Mouse (Mus musculus) gastrocnemius, postnatal 25 days (tissue): Measurements from ENCODE around the gene Pigf. TPM values are rescaled to one million over a fixed set of nuclear protein-coding genes. Genes with fewer than 3 reads are reported as not detected.

Experiments used
- DNase-seq: peaks from one replicate; pipeline ENCODE4 v3.0.0; 2022
- total RNA-seq, 2 experiments: library from RNA; stranded (reverse); gene quantifications; 1 replicate in 1 of 2; 2 replicates in 1 of 2; pipeline ENCODE4 v1.2.3; 2021

The Pigf gene
- total RNA-seq, 2 experiments from 2014 or later: 1.6 to 1.8 TPM

- no peak for DNase-seq
Observed at GRCm38 (mm10) chr17:87036141-87037073, 11.2 kb upstream of the Pigf start.

GRCm38 (mm10) chr17:87024491-87025242 lies 539 bp downstream of the Pigf start:
- DNase-seq: no peak

GRCm38 (mm10) chr17:87019692-87020091 lies 5.5 kb downstream of the Pigf start:
- DNase-seq: no peak

GRCm38 (mm10) chr17:87011301-87012019 lies 13.7 kb downstream of the Pigf start:
- no peak for DNase-seq

GRCm38 (mm10) chr17:87008950-87009349 lies 16.3 kb downstream of the Pigf start:
- DNase-seq: no peak

GRCm38 (mm10) chr17:86997323-86997722 lies 27.9 kb downstream of the Pigf start:
- DNase-seq: no peak

- DNase-seq: no peak
Observed at GRCm38 (mm10) chr17:86991306-86991705, 33.9 kb downstream of the Pigf start.

- DNase-seq: no peak
Observed at GRCm38 (mm10) chr17:86988601-86989184, 36.5 kb downstream of the Pigf start.

- DNase-seq: no peak
Observed at GRCm38 (mm10) chr17:86988161-86988560, 37.0 kb downstream of the Pigf start.

GRCm38 (mm10) chr17:86986449-86987138 lies 38.6 kb downstream of the Pigf start:
- no peak for DNase-seq

- peak; percentile 72 for DNase-seq
Observed at GRCm38 (mm10) chr17:86982497-86982896, 42.7 kb downstream of the Pigf start.

GRCm38 (mm10) chr17:86981701-86982100 lies 43.5 kb downstream of the Pigf start:
- no peak for DNase-seq

- DNase-seq: no peak
Observed at GRCm38 (mm10) chr17:86981205-86981604, 44.0 kb downstream of the Pigf start.

- DNase-seq: peak; percentile 3
Observed at GRCm38 (mm10) chr17:86978496-86978895, 46.7 kb downstream of the Pigf start.

- DNase-seq: peak; percentile 4
Observed at GRCm38 (mm10) chr17:86976387-86976786, 48.8 kb downstream of the Pigf start.

GRCm38 (mm10) chr17:86973097-86973496 lies 52.1 kb downstream of the Pigf start:
- DNase-seq: no peak

GRCm38 (mm10) chr17:86971860-86972259 lies 53.3 kb downstream of the Pigf start:
- no peak for DNase-seq

GRCm38 (mm10) chr17:86971036-86971435 lies 54.2 kb downstream of the Pigf start:
- DNase-seq: no peak

- no peak for DNase-seq
Observed at GRCm38 (mm10) chr17:86970026-86970750, 55.0 kb downstream of the Pigf start.

- DNase-seq: peak; percentile 42
Observed at GRCm38 (mm10) chr17:86969582-86969981, 55.6 kb downstream of the Pigf start.

- no peak for DNase-seq
Observed at GRCm38 (mm10) chr17:86968581-86968980, 56.6 kb downstream of the Pigf start.
